Mouse (Mus musculus): ENCODE data around the gene Fam83g. TPM values are rescaled to one million over a fixed set of nuclear protein-coding genes. Genes with fewer than 3 reads are reported as not detected.
"Not testable (repeated sequence)": the region's sequence is repeated elsewhere in the genome, so short reads cannot be mapped to it uniquely, and the experiment has no call there.

The Fam83g gene
- polyA plus RNA-seq (2016; fragmentation: Nextera tagmentation; extraction: Ambion mirVana): 2.2 and 2.4 TPM in 2 replicates

DNA sequence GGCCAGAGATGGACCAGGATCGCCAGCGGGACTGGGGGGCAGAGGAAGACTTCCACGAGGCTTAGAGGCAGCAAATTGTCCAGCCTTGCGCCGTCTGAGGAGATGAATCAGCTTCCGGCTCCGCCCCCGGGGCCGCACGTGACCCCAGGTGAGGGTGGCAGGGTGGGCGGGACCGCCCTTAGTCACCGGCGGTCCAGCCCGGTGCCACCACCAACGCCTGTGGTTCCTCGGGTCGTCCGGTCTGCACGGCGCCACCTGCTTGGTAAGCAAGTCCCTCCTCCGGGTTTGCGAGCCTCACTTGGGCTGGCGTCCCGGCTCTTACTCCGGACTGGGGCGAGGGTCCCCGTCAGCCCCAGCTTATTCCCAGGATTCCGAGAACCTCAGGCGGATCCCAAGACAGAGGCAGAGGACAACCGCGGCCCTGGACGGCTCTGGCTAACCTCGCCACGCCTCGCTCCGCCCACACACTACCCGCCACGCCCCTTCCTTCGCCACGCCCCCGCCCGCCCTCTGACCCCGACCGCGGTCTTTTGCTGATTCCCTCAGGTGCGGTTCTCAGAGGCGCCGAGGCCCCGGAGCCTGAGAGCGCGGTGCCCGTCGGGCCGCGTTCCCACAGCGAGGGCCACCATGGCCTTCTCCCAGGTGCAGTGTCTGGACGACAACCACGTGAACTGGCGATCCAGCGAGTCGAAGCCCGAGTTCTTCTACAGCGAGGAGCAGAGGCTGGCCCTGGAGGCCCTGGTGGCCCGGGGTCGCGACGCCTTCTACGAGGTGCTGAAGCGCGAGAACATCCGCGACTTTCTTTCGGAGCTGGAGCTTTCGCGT is at the start of gene Fam83g:
Fam83g (plus strand) TSS at position 185 of the 825 bp plus-strand sequence.
- peak; percentile 90 for DNase-seq (ENCODE audit: low spot score)
- Histone ChIP-seq H3K4me3 (peak within 1 kb of the TSS; percentile 59), H3K27me3 (ENCODE audit: low read depth, poor library complexity, severe bottlenecking) (peaks cover 40% of the 10 kb centered on the region), H3K9me3 (replicated peaks) (no peaks in the 10 kb centered on the region), H3K4me1 (peaks cover 38% of the 10 kb centered on the region), H3K36me3 (no peaks in the 10 kb centered on the region), H3K27ac (peak within 1 kb of the TSS; percentile 76)
- WGBS: under 1% methylated on average over 76 of the region's 76 CpGs

DNA sequence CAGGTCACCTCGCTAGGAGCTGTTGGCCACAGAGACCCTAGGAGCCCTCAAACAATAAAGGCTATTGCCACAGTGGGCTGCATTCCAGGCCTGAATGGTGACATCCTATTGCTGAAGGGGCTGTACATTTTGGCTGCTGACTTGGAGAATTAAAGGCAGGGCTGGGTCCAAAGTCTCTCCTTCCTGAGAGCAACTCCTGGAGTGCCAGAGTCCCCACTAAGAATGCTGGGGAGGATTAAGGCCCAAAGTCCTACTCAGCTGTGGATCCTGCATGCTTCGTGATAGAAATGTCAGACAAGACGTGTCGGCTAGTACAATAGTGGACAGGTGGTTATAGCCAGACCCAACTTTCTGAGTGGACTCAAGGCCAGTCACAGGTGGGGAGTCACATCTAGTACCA is 47.6 kb upstream of the Fam83g start:
- 94% methylated on average over 3 of the region's 4 CpGs for WGBS
- not testable (repeated sequence) for H3K4me1 ChIP-seq; H3K9me3 ChIP-seq (replicated peaks)

DNA sequence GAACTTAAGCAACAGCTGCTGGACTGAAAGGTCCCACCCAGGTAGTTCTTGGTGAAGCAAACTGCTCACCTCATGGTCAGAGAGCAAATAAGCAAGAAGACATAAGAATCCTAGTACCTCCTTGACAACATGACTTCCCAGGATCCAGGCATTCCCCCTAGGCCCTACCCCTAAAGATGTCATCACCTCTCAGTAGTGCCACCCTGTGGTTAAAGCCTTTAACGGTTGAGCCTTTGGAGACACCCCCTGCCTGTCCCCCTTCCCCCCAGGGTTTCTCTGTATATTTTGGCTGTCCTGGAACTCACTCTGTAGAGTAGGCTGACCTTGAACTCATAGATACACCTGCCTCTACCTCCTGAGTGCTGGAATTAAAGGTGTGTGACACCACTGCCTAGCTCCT is 46.5 kb upstream of the Fam83g start:
- H3K9me3 ChIP-seq (replicated peaks): no peaks in the 10 kb centered on the region
- no peak overlapping the region for H3K4me3 ChIP-seq
- 0 out of 2 replicates have a peak, but pooled peaks cover 5% of the 10 kb centered on the region for H3K27me3 ChIP-seq (ENCODE audit: low read depth, poor library complexity, severe bottlenecking)
- H3K36me3 ChIP-seq: no peaks in the 10 kb centered on the region
- H3K27ac ChIP-seq: no peak overlapping the region
- WGBS: 61% methylated on average over 1 of the region's 1 CpGs
- no peaks in the 10 kb centered on the region for H3K4me1 ChIP-seq
- no peak for DNase-seq (ENCODE audit: low spot score)

More for the DNA sequence above, 47.6 kb upstream of the Fam83g start:
- not testable (repeated sequence) for H3K36me3 ChIP-seq; DNase-seq (ENCODE audit: low spot score); H3K4me3 ChIP-seq; H3K27ac ChIP-seq; H3K27me3 ChIP-seq (ENCODE audit: low read depth, poor library complexity, severe bottlenecking)

DNA sequence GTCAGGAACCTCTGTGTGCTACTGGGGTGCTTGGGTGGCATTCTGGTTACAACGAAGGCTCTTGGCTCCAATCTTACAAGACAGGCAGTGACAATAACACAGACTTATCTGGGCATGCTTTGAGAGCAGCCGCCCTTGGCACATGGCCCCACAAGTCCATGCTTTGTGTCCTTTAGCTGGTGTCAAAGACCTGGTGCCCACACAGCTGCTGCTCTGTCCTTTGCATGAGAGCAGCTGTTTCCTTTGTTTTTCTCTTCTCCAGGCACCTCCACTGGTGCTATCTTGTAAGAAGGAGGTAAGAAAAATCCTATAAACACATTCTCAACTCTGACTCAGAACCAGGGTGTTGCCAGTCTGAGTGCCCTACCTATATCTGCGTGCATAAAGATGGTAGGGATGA is 46.0 kb upstream of the Fam83g start:
- 0 out of 2 replicates have a peak, but pooled peaks cover 5% of the 10 kb centered on the region for H3K27me3 ChIP-seq (ENCODE audit: low read depth, poor library complexity, severe bottlenecking)
- no peaks in the 10 kb centered on the region for H3K4me1 ChIP-seq
- no peak for DNase-seq (ENCODE audit: low spot score)
- no peaks in the 10 kb centered on the region for H3K9me3 ChIP-seq (replicated peaks)
- 96% methylated on average over 3 of the region's 3 CpGs for WGBS
- no peak overlapping the region for H3K27ac ChIP-seq
- no peak overlapping the region for H3K4me3 ChIP-seq
- no peaks in the 10 kb centered on the region for H3K36me3 ChIP-seq

DNA sequence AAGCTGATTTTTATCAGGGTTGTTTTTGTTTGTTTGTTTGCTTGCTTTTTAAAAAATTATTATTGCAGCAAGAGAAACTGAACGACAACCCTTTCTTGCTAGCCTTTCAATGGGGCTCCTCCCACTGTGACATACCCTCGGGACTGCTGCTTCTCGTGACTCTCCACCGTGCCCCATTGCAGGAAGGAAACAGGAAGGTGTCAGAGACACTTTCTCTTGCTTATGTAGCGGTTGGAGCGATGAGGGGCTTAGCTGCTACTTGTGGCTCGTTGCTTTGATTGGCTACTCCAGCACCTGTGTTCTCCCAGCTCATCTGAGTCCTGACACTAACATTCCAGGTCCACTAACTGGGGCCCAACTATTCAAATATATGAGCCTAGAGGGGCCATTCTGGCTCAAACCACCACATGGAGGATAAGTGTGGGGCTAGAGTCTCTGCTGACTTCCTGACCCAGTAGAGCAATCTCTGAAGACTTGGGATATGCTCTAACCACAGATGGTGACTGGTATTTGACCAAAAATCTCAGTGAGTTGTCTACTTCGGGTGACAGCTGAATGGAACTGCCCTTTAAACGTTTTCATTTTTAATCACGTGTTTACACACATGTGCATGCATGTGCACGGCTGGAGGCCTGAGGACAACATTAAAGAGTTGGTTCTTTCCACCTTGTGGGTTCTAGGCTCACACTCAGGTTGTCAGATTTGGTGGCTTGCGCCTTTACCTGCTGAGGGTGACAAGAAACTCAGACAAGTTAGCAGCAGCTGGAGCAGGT is 44.9 kb upstream of the Fam83g start:
- Histone ChIP-seq H3K27me3 (ENCODE audit: low read depth, poor library complexity, severe bottlenecking) (0 out of 2 replicates have a peak, but pooled peaks cover 5% of the 10 kb centered on the region), H3K4me1 (no peaks in the 10 kb centered on the region), H3K9me3 (replicated peaks) (no peaks in the 10 kb centered on the region), H3K4me3 (no peak overlapping the region), H3K27ac (no peak overlapping the region), H3K36me3 (no peaks in the 10 kb centered on the region)
- WGBS: 80% methylated on average over 12 of the region's 12 CpGs
- no peak for DNase-seq (ENCODE audit: low spot score)

DNA sequence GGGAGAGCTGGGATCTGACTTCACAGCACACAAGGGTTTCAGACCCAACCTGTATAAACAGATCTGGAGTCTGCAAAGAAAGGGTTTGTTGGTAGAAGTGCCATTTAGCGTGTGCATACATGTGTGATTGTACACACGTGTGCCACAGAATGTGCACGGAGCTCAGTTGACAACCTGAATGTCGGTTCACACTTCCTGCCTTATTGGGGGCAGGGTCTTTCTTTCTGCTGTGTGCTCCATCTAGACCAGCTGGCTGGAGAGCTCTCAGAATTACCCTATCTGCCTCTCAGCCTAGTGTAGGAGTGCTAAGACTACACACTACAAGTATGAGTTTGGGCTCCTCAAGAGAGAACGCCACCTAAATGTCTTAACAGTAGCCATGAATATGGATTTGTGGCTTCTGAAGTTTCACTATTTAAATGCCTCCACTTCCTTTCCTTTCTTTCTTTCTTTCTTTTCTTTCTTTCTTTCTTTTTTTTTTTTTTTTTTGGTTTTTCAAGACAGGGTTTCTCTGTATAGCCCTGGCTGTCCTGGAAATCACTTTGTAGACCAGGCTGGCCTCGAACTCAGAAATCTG is 44.2 kb upstream of the Fam83g start:
- Histone ChIP-seq H3K27ac (no peak overlapping the region), H3K27me3 (ENCODE audit: low read depth, poor library complexity, severe bottlenecking) (0 out of 2 replicates have a peak, but pooled peaks cover 5% of the 10 kb centered on the region), H3K9me3 (replicated peaks) (no peaks in the 10 kb centered on the region), H3K4me1 (no peaks in the 10 kb centered on the region), H3K36me3 (no peaks in the 10 kb centered on the region), H3K4me3 (no peak overlapping the region)
- no peak for DNase-seq (ENCODE audit: low spot score)
- WGBS: 91% methylated on average over 6 of the region's 6 CpGs

DNA sequence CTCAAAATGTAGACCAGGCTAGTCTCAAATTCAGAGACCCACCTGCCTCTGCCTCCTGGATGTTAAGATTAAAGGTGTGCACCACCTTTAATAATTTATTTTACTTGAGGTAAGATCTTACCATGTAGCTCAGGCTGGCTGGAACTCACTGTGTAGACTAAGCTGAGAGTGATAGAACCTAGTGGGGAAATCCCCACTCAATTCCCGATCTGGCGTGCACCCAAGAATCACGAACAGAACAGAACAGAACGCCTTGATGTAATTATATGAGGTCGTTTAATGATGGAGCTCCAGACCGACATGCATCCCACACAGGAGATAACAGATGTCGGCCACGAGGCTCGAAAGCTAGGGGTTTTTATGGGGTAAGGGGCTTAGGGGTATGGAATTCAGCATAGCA is 43.3 kb upstream of the Fam83g start:
- not testable (repeated sequence) for DNase-seq (ENCODE audit: low spot score); H3K36me3 ChIP-seq; H3K27ac ChIP-seq; H3K4me1 ChIP-seq; H3K27me3 ChIP-seq (ENCODE audit: low read depth, poor library complexity, severe bottlenecking); H3K9me3 ChIP-seq (replicated peaks); H3K4me3 ChIP-seq
- WGBS: 83% methylated on average over 9 of the region's 9 CpGs

DNA sequence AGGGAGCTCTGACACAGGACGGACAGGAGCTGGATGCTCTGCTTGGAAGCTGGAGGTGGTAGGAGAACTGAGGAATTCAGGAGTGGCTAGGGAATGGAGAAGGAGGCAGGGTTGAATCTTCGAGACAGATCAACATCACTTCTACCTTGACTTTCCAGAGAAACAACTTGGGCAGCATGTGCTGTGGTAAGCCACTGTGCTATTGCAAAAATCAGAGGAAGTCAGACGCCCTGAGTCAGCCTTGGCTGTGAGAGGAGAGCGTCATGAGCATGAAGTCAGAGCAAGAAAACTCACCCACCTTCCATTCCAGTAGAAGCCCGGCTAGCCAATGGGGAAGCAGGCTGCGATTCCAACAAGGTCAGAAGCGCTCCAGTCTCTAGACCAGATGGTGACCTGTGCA is 41.8 kb upstream of the Fam83g start:
- H3K4me3 ChIP-seq: no peak overlapping the region
- no peaks in the 10 kb centered on the region for H3K4me1 ChIP-seq
- H3K36me3 ChIP-seq: no peaks in the 10 kb centered on the region
- H3K27ac ChIP-seq: no peak overlapping the region
- no peaks in the 10 kb centered on the region for H3K27me3 ChIP-seq (ENCODE audit: low read depth, poor library complexity, severe bottlenecking)
- WGBS: 83% methylated on average over 7 of the region's 7 CpGs
- no peak for DNase-seq (ENCODE audit: low spot score)
- no peaks in the 10 kb centered on the region for H3K9me3 ChIP-seq (replicated peaks)

DNA sequence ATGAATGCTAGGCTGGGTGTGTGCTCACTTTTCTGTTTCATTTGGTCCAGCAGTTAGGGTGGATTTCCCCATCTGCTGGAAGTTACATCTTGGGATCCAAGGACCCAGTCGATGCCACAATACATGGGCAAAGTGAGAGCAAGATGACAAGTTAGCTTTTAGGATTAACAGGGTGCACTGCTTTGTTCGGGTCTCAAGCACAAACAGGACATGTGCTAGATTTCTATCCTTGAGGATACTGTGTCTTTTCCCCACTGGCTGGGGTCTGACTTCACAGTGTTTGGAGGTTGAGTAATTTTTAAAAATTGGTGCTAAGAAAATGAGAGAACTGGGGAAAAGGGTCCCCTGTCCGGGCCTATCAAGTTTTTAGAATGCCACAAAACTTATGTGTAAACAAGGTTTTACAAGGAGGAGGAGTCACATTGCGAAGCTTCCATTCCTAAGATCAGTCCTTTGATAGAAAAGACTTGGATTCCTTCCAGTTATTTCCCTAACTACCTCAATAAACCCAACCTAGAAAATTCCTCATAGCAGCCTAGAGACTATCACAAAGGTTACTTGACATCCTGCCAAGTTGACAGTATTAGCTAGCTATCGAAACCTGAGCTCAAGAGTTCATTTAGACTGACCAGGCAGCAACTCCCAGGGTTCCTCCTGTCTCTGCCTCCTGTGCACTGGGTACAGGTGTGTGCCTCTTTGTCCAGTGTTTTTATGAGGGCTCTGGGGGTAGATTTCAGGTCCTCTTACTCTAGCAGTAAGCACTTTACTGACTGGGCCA is 40.5 kb upstream of the Fam83g start:
- H3K27me3 ChIP-seq (ENCODE audit: low read depth, poor library complexity, severe bottlenecking): no peaks in the 10 kb centered on the region
- H3K4me3 ChIP-seq: no peak overlapping the region
- H3K27ac ChIP-seq: no peak overlapping the region
- no peaks in the 10 kb centered on the region for H3K36me3 ChIP-seq
- H3K4me1 ChIP-seq: no peaks in the 10 kb centered on the region
- 83% methylated on average over 5 of the region's 5 CpGs for WGBS
- no peaks in the 10 kb centered on the region for H3K9me3 ChIP-seq (replicated peaks)
- no peak for DNase-seq (ENCODE audit: low spot score)

DNA sequence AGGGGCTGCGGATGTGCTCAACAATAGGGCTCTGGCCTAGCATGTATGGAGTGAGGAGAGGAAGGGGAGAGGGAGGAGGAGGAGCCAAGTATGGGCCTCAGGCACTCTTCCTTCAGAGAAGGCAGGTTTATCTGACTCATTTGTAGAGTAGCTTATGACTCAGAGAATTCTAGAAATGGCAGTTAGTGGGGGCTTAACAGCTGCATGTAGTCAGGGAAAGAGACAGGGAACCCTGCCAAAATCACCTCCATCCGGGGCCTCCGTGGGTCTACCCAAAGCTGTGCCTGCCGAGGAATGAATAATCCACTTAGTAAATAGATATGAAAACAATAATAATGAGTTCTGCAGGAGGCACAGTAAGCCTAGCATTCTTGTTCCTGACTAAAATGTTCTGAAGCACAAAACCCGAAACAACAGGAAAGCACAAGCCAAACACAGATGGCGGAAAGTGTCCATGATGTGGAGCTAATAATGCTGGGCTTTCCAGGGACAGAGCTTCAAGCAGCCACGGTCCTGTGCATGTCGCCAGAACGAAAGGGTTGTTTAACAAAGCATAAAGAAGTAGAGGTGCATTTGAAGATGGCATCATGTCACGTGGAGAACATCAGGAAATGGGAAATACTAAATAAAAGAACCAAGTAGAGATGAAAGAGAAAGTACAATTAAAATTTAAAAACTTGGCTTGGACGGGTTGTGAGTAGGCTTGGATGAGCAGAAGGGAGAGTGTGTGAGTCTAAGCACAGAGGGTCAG is 39.1 kb upstream of the Fam83g start:
- 76% methylated on average over 11 of the region's 11 CpGs for WGBS
- H3K36me3 ChIP-seq: no peaks in the 10 kb centered on the region
- no peak overlapping the region for H3K4me3 ChIP-seq
- DNase-seq (ENCODE audit: low spot score): no peak
- no peaks in the 10 kb centered on the region for H3K4me1 ChIP-seq
- H3K27me3 ChIP-seq (ENCODE audit: low read depth, poor library complexity, severe bottlenecking): no peaks in the 10 kb centered on the region
- H3K9me3 ChIP-seq (replicated peaks): no peaks in the 10 kb centered on the region
- H3K27ac ChIP-seq: no peak overlapping the region

DNA sequence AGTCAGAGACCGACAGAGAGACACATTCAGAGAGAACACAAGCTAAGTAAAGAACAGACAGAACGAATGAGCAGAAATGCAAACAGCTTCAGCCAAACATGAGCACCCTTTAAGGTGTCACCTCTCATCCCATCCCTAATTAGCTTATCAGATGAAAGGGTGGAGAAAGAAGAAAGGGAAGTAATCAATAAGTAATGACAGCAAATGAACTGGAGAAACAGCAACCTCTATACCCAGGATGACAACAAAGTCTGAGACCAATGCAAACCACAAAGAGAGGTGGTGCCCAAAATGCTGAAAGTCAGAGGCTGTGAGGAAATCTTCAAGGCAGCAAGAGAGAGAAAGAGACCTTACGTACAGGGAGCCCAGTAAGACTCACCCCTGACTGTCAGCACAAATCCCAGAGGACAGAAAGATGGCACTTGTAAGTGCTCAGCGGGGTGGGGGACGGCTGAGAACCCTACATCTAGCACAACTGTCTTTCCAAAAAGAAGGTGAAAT is 38.5 kb upstream of the Fam83g start:
- no peak overlapping the region for H3K27ac ChIP-seq
- H3K9me3 ChIP-seq (replicated peaks): no peaks in the 10 kb centered on the region
- H3K4me3 ChIP-seq: no peak overlapping the region
- H3K27me3 ChIP-seq (ENCODE audit: low read depth, poor library complexity, severe bottlenecking): no peaks in the 10 kb centered on the region
- H3K36me3 ChIP-seq: no peaks in the 10 kb centered on the region
- no peaks in the 10 kb centered on the region for H3K4me1 ChIP-seq
- 65% methylated on average over 5 of the region's 5 CpGs for WGBS
- no peak for DNase-seq (ENCODE audit: low spot score)

Measured in limb, embryonic 10.5 days (tissue).